Mouse (Mus musculus): Measurements from ENCODE around the gene Dab1. TPM values are rescaled to one million over a fixed set of nuclear protein-coding genes. Genes with fewer than 3 reads are reported as not detected.
A peak's percentile ranks its signal among the peaks of the same experiment; 100 is the strongest.

The Dab1 gene
- total RNA-seq, 4 experiments from 2014 or later = 133 to 154 (median 143) TPM

GRCm38 (mm10) chr4:103699755-103700154, 80.6 kb downstream of the Dab1 start:
- DNase-seq (ENCODE audit: low spot score in 2 of 2) = no peak

- DNase-seq (ENCODE audit: low spot score in 2 of 2) = no peak
Measured at GRCm38 (mm10) chr4:103700392-103700791, 81.2 kb downstream of the Dab1 start.

- DNase-seq (ENCODE audit: low spot score in 2 of 2) = no peak
Measured at GRCm38 (mm10) chr4:103702137-103702536, 83.0 kb downstream of the Dab1 start.

DNA sequence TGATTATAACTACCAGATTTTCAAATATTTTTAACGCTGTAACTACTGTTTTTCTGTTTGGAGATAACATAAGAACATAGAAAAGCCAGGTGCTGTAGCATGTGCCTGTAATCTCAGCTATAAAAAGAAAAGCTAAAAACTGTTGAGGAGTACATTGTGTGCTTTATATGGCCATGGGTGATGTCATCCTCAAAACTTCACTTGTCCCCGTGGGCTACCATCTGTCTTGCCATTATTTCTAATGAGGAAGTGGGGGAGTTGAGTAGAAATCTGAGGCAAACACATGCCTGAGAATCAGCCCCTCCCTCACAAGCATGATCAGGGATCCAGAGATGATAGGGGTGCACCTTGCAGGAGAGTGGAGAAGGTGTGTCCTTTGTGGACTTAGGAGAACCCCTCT, 85.3 kb downstream of the Dab1 start:
- DNase-seq (ENCODE audit: low spot score in 2 of 2) = peak in 1 of 2 experiments; percentile 49

GRCm38 (mm10) chr4:103706501-103706900, 87.3 kb downstream of the Dab1 start:
- DNase-seq (ENCODE audit: low spot score in 2 of 2) = no peak

- no peak for DNase-seq (ENCODE audit: low spot score in 2 of 2)
Measured at GRCm38 (mm10) chr4:103707140-103707539, 88.0 kb downstream of the Dab1 start.

GRCm38 (mm10) chr4:103711353-103711752, 92.2 kb downstream of the Dab1 start:
- DNase-seq (ENCODE audit: low spot score in 2 of 2) = no peak

GRCm38 (mm10) chr4:103713921-103714320, 94.8 kb downstream of the Dab1 start:
- DNase-seq (ENCODE audit: low spot score in 2 of 2) = no peak

DNA sequence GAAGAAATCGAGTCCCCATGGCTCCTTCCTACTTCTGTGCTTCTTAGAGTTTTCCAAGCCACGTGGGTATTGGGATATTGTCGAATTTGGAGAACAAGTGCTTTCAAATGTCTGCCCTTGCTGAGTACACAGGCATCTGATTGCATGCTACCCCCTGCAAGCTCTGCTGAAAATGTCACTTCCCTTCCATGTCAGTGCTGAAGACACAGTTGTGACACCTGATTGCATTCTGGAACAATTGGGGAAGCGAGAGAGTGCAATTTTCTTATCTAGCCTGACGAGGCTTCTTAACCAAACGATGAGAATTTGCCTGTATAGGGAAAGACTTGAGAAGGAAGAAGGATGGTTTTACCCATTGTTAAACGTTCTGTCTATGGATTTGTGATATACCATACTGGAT, 95.8 kb downstream of the Dab1 start:
- no peak for DNase-seq (ENCODE audit: low spot score in 2 of 2)

DNA sequence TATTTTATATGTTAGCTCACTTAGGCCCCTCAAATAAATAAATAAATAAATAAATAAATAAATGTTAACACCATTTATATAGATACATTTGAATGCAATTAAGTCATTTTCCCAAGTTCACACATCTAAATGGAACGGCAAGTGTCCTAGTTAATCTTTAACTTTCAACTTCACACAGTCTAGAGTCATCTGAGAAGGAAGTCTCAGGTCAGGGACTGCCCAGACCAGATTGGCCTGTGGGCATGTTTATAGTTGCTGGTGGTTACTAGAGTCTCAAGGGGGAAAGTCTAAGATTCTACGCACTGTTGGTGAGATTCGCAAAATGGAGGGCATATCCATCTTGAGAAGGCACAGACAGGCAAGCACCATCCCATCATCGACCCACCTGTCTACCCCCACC, 96.4 kb downstream of the Dab1 start:
- no peak for DNase-seq (ENCODE audit: low spot score in 2 of 2)

- no peak for DNase-seq (ENCODE audit: low spot score in 2 of 2)
Measured at GRCm38 (mm10) chr4:103722738-103723137, 103.6 kb downstream of the Dab1 start.

DNA sequence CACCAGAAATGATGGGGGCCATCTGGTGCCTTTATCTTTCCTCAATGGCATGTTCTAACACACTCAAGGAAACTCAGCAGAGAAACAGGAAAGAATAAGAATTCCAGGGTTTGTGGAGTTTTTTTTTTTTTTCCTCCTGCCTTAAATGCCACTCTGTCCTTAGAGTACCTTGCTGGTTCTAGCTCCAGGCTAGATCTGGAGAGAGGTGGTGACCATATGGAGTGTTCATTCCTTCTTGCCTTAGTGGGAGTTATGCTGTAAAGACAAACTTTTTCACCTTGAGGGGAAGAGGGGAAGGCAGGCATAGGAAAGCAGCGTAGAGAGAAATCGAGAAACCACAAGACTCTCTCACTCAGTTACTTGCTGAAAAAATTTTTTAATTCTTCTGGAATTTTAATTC, 107.3 kb downstream of the Dab1 start:
- no peak for DNase-seq (ENCODE audit: low spot score in 2 of 2)

DNA sequence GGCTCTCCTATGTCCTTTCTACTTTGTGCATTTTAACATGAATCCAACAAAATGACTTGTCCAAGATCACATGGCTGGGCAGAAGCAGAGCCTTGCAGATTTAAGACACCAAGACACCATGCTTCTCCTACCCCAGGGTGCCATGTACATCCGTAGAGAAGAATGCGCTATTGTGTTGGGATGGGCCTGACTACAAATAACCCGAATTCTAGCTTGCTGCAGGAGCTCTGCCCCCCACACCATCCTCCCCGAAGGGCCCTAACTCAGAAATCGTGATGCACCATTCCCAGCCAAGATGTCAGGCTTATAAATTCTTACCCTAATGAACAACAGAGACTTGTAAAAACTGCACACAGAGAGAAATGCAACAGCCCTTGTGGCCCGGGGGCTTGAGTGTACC, 118.0 kb downstream of the Dab1 start:
- no peak for DNase-seq (ENCODE audit: low spot score in 2 of 2)

- DNase-seq (ENCODE audit: low spot score in 2 of 2) = no peak
Measured at GRCm38 (mm10) chr4:103751249-103751855, 132.2 kb downstream of the Dab1 start.

DNA sequence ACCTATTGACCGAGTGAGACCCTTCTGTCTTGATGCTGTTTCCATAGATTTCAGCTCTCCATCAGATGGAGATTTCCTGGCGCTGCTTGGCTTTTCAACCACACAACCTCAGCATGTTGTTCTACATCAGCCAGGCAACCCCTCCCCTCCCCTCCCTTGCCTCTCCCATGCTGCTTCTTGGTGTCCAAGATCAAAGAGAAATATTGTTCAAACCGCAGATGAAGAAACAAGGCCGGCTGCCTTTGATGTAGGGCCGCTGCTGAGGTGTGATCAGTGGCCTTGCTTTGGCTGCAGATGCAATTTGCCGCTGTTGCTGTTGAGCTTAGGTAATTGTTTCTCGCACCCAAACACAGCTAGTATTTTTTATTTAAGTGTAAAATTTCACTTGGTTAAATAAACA, 135.4 kb downstream of the Dab1 start:
- no peak for DNase-seq (ENCODE audit: low spot score in 2 of 2)

DNA sequence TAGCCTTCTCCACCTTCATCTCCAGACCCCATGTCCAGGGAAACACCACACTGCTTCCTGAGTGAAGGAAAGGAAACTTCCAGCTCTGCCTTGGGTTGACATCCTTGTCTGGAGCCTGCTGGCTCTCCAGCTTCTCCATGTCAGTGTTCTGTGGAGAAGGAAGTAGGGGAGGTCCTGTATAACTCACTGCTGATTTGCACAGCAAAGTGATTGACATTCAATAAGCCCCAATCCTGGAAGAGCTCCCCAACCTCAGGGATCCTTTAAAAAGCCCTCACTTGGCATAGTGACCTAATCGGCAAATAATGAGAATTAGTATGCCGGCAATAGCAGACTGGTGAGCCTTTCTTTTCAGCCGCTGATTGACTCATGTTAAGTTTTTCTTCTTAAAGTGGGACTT, 138.1 kb downstream of the Dab1 start:
- no peak for DNase-seq (ENCODE audit: low spot score in 2 of 2)

- no peak for DNase-seq (ENCODE audit: low spot score in 2 of 2)
Measured at GRCm38 (mm10) chr4:103762416-103762815, 143.3 kb downstream of the Dab1 start.

- DNase-seq (ENCODE audit: low spot score in 2 of 2) = no peak
Measured at GRCm38 (mm10) chr4:103775712-103776111, 156.6 kb downstream of the Dab1 start.

DNA sequence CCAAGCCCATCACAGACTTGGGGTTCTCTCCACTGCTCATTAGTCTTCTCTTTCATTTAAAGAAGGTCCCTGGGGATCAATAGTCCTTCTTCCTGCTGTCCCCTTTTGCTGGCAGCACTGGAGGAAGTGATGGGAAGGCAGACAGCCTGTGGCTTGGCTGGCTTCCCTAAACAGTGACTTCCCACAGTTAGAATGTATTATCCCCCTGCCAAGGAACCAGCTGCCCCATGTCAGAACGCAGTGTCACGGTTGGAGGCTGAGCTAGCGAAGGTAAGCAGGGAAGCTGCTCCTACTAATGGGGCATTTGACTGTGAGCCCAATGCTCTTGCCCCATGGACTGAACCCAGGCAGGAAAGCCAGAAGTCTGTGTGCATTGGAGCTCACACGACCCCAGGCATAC, 162.2 kb downstream of the Dab1 start:
- DNase-seq (ENCODE audit: low spot score in 2 of 2) = no peak

DNA sequence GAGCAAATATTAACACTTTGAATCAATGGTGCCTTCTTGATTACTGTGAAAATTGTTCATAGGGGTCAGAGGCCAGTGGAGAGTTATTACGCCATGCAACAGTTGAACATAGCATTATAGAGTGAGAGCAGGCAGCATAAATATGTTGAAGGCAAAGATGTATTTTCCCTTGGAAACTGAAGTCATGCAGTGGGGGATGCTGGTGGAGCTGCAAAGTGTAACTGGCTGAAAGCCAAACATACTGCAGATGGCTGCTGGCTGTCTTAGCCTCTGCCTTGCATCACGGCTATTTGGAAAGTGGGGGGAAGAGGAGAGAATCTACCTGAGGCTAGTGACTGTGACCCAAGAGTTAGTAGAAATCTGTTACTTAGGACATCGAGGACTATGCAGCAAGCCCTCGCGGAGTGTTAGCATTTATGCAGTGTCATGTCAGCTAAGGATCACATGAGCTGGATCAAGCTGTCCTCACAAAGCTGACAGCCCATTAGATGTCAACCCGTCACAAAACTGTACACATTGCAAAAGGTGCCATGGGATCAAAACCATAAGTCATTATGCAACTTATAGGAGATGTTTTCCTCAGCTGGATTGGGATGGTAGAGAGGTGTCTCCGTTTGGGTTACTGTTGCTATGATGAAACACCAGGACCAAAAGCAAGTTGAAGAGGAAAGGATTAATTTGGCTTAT, 164.5 kb downstream of the Dab1 start:
- DNase-seq (ENCODE audit: low spot score in 2 of 2) = peak in 1 of 2 experiments; percentile 23

DNA sequence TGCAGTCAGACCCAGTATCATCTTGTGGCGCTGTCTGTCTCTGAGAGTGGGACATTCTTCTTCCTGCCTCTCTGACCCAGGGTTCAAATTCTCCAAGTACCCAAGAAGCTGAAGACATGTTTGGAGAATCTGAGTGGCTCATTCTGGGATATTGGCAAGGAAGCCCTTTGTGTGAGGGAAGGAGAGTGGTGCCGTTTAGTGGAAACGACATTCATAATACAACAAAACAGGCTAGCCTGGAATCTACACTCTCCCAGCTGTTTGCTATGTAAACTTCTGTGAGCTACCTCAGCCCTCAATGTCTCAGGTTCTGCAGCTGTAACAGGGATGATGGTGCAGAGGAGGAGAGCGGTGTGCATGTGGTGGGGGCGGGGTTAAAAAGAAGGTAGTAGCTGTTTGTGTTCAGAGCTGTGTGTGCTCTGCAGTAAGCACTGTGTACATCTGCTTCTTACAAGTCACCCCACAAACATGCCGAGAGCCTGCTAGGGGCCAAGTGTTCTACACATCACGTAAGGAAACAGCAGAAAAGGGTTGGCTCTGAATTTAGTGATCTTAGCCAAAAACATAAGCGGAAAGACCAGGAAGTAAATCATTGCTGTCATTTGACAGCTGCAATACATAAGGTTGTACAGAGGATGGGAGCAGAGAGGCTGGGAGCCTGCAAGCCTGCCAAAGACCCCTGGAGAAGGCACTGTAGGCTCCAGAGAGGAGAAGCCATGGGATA, 174.6 kb downstream of the Dab1 start:
- no peak for DNase-seq (ENCODE audit: low spot score in 2 of 2)

DNA sequence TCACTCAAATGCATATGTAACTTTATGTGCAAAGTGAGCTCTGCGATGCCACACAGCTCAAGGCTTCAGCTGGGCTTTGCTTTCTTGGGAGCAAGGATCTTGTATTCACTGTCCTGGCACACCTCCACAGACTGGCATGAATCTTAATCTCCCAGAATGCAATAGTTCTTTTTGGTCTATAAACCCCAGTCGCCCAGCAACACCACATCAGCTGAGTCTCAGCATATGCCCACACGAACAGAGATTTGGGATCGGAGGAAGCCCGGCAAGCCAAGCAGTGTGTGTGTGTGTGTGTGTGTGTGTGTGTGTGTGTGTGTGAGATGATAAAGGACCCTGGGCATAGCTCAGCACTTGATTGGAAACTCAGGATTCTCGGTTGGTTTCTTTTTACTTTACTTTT, 177.3 kb downstream of the Dab1 start:
- peak in 1 of 2 experiments; percentile 27 for DNase-seq (ENCODE audit: low spot score in 2 of 2)

DNA sequence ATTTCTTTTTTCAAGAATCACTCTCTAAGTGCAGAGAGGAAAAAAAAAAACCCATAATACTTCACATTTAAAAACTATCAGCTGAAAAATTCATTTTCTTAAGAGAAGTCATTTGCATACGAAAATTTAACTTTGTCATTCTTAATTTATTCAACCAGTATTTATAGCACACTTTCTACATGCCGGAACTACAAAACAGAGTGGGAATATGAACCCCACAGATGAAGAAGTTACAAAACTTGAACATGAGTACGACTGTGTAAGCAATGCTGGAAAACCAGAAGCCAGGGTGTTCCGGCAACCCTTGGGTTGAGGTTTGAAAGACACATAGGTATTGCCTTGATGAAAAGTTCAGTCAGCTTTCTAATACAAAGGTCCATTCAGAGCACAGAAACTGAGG, 183.3 kb downstream of the Dab1 start:
- DNase-seq (ENCODE audit: low spot score in 2 of 2) = no peak

Measured in layer of hippocampus, adult 8-10 months (tissue).